Mouse (Mus musculus): ENCODE data around the gene Uhrf1. TPM values are rescaled to one million over a fixed set of nuclear protein-coding genes. Genes with fewer than 3 reads are reported as not detected.

The Uhrf1 gene
- polyA plus RNA-seq, 1 experiment from 2014 or later = 23.5 TPM

DNA sequence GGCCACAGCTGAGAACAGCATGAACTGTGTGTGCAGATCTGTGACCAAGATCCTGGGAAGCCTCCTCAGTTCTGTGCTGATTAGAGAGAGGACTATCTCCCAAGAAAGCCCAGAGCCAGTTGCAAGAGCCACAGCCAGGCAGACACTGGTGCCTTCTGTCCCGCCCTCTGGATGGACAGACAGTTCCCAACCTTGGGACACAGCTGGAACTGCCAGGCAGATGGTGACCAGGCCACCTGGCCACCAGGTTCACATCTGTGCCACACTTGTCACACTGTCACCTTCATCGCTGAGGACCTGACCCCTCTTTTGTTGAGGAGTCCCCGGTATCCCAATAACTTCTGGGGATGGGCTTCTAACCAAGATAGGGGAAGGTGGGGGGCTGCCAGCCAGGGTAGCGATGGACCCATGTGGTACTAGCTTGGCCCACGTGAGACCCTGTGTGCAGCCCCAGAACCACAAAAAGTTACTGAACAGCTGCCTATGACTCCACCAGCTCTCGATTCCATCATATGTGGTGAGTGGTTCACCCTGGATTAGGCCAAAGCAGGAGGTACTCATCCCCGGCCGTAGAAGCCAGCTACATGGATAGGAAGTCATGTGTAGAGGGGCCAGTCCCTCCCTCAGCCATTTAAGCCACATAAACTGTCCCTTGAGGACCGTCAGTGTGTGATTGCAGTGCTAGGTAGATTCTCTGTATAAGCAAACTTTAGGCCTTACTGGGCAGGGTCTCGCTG is 43.7 kb upstream of the Uhrf1 start:
- Histone ChIP-seq H3K4me1 (replicated peaks; ENCODE audit: control insufficient read depth, insufficient read depth, low read length) (no peaks in the 10 kb centered on the region), H3K27me3 (replicated peaks; ENCODE audit: control insufficient read depth, insufficient read depth, low read length) (no peaks in the 10 kb centered on the region), H3K9ac (ENCODE audit: low read depth, low read length) (no peak overlapping the region), H3K27ac (ENCODE audit: low read depth, low read length) (no peak overlapping the region), H3K4me3 (ENCODE audit: low read depth, low read length) (no peak overlapping the region), H3K4me2 (replicated peaks; ENCODE audit: low read depth) (no peak overlapping the region), H3K36me3 (ENCODE audit: control insufficient read depth, insufficient read depth) (peaks cover 35% of the 10 kb centered on the region), H3K9me3 (ENCODE audit: control insufficient read depth) (no peaks in the 10 kb centered on the region)
- no peak for ATAC-seq
- 89% methylated on average over 10 of the region's 10 CpGs for WGBS
- TF ChIP-seq CTCF (IDR thresholded peaks at IDR 0.05; ENCODE audit: low read depth) = no peak

DNA sequence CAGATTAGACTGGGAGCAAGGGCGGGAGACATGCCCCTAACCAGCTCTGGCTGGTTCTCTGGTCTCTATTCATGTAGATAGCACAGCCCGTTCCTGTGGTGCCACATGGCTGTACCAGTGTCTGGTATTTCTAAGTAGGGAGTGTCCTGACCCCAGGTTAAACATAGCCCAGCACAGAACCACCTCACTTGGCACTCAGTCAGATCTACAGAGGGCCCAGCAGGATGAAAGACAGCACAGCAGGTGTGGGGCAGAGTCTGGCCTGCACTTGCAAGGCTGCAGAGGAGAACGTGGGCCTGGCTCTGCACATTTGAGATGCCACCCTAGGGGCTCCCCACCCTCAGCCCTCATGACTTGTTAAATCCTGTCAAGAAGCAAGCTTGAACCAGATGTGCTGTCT is 42.0 kb upstream of the Uhrf1 start:
- H3K4me3 ChIP-seq (ENCODE audit: low read depth, low read length) = no peak overlapping the region
- H3K36me3 ChIP-seq (ENCODE audit: control insufficient read depth, insufficient read depth) = peaks cover 35% of the 10 kb centered on the region
- H3K4me2 ChIP-seq (replicated peaks; ENCODE audit: low read depth) = no peak overlapping the region
- H3K27ac ChIP-seq (ENCODE audit: low read depth, low read length) = no peak overlapping the region
- WGBS = 67% methylated on average over 3 of the region's 3 CpGs
- no peak for ATAC-seq
- H3K9ac ChIP-seq (ENCODE audit: low read depth, low read length) = no peak overlapping the region
- H3K9me3 ChIP-seq (ENCODE audit: control insufficient read depth) = no peaks in the 10 kb centered on the region
- H3K27me3 ChIP-seq (replicated peaks; ENCODE audit: control insufficient read depth, insufficient read depth, low read length) = no peaks in the 10 kb centered on the region
- no peak for TF ChIP-seq CTCF (IDR thresholded peaks at IDR 0.05; ENCODE audit: low read depth)
- no peaks in the 10 kb centered on the region for H3K4me1 ChIP-seq (replicated peaks; ENCODE audit: control insufficient read depth, insufficient read depth, low read length)

GRCm38 (mm10) chr17:56262645-56263094 is 40.5 kb upstream of the Uhrf1 start:
- no peak for TF ChIP-seq CTCF (IDR thresholded peaks at IDR 0.05; ENCODE audit: low read depth)
- Histone ChIP-seq H3K27me3 (replicated peaks; ENCODE audit: control insufficient read depth, insufficient read depth, low read length) (no peaks in the 10 kb centered on the region), H3K4me3 (ENCODE audit: low read depth, low read length) (no peak overlapping the region), H3K9me3 (ENCODE audit: control insufficient read depth) (no peaks in the 10 kb centered on the region), H3K27ac (ENCODE audit: low read depth, low read length) (no peak overlapping the region), H3K9ac (ENCODE audit: low read depth, low read length) (no peak overlapping the region), H3K4me2 (replicated peaks; ENCODE audit: low read depth) (no peak overlapping the region), H3K36me3 (ENCODE audit: control insufficient read depth, insufficient read depth) (peaks cover 35% of the 10 kb centered on the region), H3K4me1 (replicated peaks; ENCODE audit: control insufficient read depth, insufficient read depth, low read length) (no peaks in the 10 kb centered on the region)
- no peak for ATAC-seq
- WGBS = 80% methylated on average over 3 of the region's 3 CpGs

DNA sequence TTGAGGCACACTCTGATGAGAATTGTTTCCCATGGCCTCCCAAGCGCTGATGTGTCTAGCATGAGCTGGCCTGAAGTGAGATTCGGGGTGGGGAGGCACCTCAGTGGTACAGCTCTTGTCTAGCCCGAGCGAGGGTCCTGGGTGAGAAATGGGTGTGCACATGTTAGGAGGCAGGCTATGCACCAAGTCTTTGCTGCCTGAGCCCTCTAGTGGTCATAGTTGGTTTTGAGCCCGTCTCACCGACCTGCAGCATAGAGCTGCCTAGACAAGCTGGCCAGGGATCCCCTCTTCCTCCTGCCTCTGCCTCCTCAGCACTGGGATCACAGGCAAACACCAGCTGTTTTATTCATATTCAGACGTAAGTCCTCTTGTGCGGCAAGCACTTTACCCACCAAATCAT is 39.1 kb upstream of the Uhrf1 start:
- 22% methylated on average over 8 of the region's 8 CpGs for WGBS
- Histone ChIP-seq H3K4me2 (replicated peaks; ENCODE audit: low read depth) (no peak overlapping the region), H3K4me3 (ENCODE audit: low read depth, low read length) (no peak overlapping the region), H3K27me3 (replicated peaks; ENCODE audit: control insufficient read depth, insufficient read depth, low read length) (no peaks in the 10 kb centered on the region), H3K4me1 (replicated peaks; ENCODE audit: control insufficient read depth, insufficient read depth, low read length) (no peaks in the 10 kb centered on the region), H3K36me3 (ENCODE audit: control insufficient read depth, insufficient read depth) (peaks cover 33% of the 10 kb centered on the region), H3K9ac (ENCODE audit: low read depth, low read length) (no peak overlapping the region), H3K27ac (ENCODE audit: low read depth, low read length) (no peak overlapping the region), H3K9me3 (ENCODE audit: control insufficient read depth) (no peaks in the 10 kb centered on the region)
- ATAC-seq = peak; percentile 46; the same call in 1 of the 2 replicates
- peak; percentile 93 for TF ChIP-seq CTCF (IDR thresholded peaks at IDR 0.05; ENCODE audit: low read depth)

GRCm38 (mm10) chr17:56265011-56265410 is 38.1 kb upstream of the Uhrf1 start:
- TF ChIP-seq CTCF (IDR thresholded peaks at IDR 0.05; ENCODE audit: low read depth) = no peak
- Histone ChIP-seq H3K4me1 (replicated peaks; ENCODE audit: control insufficient read depth, insufficient read depth, low read length) (no peaks in the 10 kb centered on the region), H3K36me3 (ENCODE audit: control insufficient read depth, insufficient read depth) (peaks cover 27% of the 10 kb centered on the region), H3K4me2 (replicated peaks; ENCODE audit: low read depth) (no peak overlapping the region), H3K27me3 (replicated peaks; ENCODE audit: control insufficient read depth, insufficient read depth, low read length) (no peaks in the 10 kb centered on the region), H3K9me3 (ENCODE audit: control insufficient read depth) (no peaks in the 10 kb centered on the region), H3K27ac (ENCODE audit: low read depth, low read length) (no peak overlapping the region), H3K4me3 (ENCODE audit: low read depth, low read length) (no peak overlapping the region), H3K9ac (ENCODE audit: low read depth, low read length) (no peak overlapping the region)
- WGBS = 67% methylated on average over 4 of the region's 4 CpGs
- no peak for ATAC-seq

- Histone ChIP-seq H3K9me3 (ENCODE audit: control insufficient read depth) (no peaks in the 10 kb centered on the region), H3K27ac (ENCODE audit: low read depth, low read length) (no peak overlapping the region), H3K4me2 (replicated peaks; ENCODE audit: low read depth) (no peak overlapping the region), H3K4me1 (replicated peaks; ENCODE audit: control insufficient read depth, insufficient read depth, low read length) (no peaks in the 10 kb centered on the region), H3K9ac (ENCODE audit: low read depth, low read length) (no peak overlapping the region), H3K4me3 (ENCODE audit: low read depth, low read length) (no peak overlapping the region), H3K36me3 (ENCODE audit: control insufficient read depth, insufficient read depth) (peaks cover 27% of the 10 kb centered on the region), H3K27me3 (replicated peaks; ENCODE audit: control insufficient read depth, insufficient read depth, low read length) (no peaks in the 10 kb centered on the region)
- 40% methylated on average over 3 of the region's 3 CpGs for WGBS
- no peak for TF ChIP-seq CTCF (IDR thresholded peaks at IDR 0.05; ENCODE audit: low read depth)
- ATAC-seq = no peak
Observed at GRCm38 (mm10) chr17:56265869-56266268, 37.3 kb upstream of the Uhrf1 start.

Measured in intestine, postnatal 0 days (tissue).